Mouse (Mus musculus): ENCODE measurements around the gene Hpgd. TPM values are rescaled to one million over a fixed set of nuclear protein-coding genes. Genes with fewer than 3 reads are reported as not detected.
A peak's percentile ranks its signal among the peaks of the same experiment; 100 is the strongest.

Hpgd gene
- polyA plus RNA-seq, 1 experiment from 2014 or later, result 216 TPM

DNA sequence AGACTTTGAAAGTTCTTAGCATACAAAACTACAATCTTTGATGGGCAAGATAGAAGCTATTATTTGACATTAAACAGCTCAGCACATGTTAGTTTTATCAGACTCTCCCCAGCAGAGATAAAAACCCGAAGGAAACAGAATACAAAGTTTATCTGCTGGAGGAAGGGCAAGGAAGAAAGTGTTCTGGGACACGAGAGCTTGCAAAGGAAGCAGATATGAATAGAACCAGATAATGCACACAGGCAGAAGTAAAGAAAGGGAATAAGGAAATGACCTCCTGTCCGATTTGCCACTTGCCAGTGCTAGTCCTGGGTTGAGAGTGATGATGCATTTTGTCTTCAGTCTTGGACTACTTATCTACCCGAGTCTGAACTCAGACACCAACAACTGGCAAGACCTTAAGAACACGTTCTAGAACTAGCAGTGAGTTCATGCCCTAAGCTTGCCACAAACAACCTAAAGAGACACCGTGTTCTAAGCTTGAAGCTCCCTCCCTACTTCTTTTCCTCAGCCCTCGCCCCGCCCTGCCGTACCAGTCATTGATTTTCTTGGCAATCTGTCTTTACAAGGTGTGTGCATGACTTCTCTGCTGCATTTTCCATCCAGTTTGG is 41.1 kb downstream of the Hpgd start:
- DNase-seq (ENCODE audit: low spot score) (peak; percentile 7), ATAC-seq (no peak; the same call in 1 of the 2 replicates)
- WGBS, result 58% methylated on average over 9 of the region's 9 CpGs

DNA sequence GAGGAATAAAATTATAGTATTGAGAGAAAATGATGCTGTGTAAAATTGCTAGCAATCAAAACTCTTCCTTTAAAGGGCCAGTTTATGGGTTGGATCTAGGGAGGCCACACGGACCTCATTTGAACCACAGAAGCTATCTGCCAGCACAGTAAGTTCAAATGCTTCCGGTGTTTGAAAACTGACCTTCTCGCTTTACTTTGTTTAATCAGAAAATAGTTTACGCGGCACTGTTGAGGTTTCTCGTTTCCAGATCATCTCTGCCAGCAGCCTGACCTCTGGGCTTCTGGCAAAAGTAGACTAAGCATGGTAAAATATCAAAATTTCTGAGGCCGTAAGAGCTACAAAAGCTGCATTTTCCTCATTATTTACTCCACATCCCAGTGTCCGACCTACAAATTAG is 42.4 kb downstream of the Hpgd start:
- H3K27me3 ChIP-seq (replicated peaks; ENCODE audit: insufficient read depth, low read length), result no peaks in the 10 kb centered on the region
- H3K36me3 ChIP-seq (ENCODE audit: insufficient read depth, low read length), result no peaks in the 10 kb centered on the region
- no peaks in the 10 kb centered on the region for H3K9me3 ChIP-seq (ENCODE audit: low read length)
- no peak overlapping the region for H3K27ac ChIP-seq (ENCODE audit: low read length)
- H3K4me2 ChIP-seq (replicated peaks; ENCODE audit: low read depth, low read length), result no peak overlapping the region
- TF ChIP-seq CTCF (IDR thresholded peaks at IDR 0.05), result no peak
- no peak for TF ChIP-seq EP300 (IDR thresholded peaks at IDR 0.05)
- DNase-seq (ENCODE audit: low spot score) (no peak), ATAC-seq (no peak)
- no peak overlapping the region for H3K9ac ChIP-seq (replicated peaks; ENCODE audit: low read depth)
- no peaks in the 10 kb centered on the region for H3K4me1 ChIP-seq (ENCODE audit: insufficient read depth, low read depth, low read length)
- no peak overlapping the region for H3K4me3 ChIP-seq (ENCODE audit: low read depth, low read length)
- WGBS, result 43% methylated on average over 8 of the region's 8 CpGs

More for the DNA sequence above, 41.1 kb downstream of the Hpgd start:
- no peak overlapping the region for H3K27ac ChIP-seq (ENCODE audit: low read length)
- no peak overlapping the region for H3K4me3 ChIP-seq (ENCODE audit: low read depth, low read length)
- no peaks in the 10 kb centered on the region for H3K9me3 ChIP-seq (ENCODE audit: low read length)
- no peak overlapping the region for H3K4me2 ChIP-seq (replicated peaks; ENCODE audit: low read depth, low read length)
- no peaks in the 10 kb centered on the region for H3K36me3 ChIP-seq (ENCODE audit: insufficient read depth, low read length)
- TF ChIP-seq EP300 (IDR thresholded peaks at IDR 0.05), result peak; percentile 76
- no peak for TF ChIP-seq CTCF (IDR thresholded peaks at IDR 0.05)
- H3K4me1 ChIP-seq (ENCODE audit: insufficient read depth, low read depth, low read length), result no peaks in the 10 kb centered on the region
- no peak overlapping the region for H3K9ac ChIP-seq (replicated peaks; ENCODE audit: low read depth)
- H3K27me3 ChIP-seq (replicated peaks; ENCODE audit: insufficient read depth, low read length), result no peaks in the 10 kb centered on the region

DNA sequence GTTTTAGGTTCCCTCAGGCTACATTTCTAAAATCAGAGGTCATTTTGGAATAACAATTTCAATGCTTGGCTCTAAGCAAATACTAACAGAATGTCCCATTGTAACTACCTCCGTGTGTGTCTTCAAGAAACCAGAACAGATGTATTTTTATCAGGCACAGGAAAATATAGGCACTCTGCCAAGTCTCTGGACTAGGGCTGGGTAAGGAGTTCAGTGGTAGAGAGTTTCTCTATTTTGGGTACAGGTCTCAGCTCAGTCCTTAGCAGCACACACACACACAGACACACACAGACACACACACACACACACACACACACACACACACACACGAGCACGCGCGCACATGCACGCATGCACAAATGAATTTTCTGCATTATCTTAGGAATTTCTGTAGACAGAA is 49.1 kb downstream of the Hpgd start:
- DNase-seq (ENCODE audit: low spot score), result peak; percentile 22
- no peak for TF ChIP-seq CTCF (IDR thresholded peaks at IDR 0.05)
- TF ChIP-seq EP300 (IDR thresholded peaks at IDR 0.05), result no peak
- WGBS, result 78% methylated on average over 6 of the region's 6 CpGs

DNA sequence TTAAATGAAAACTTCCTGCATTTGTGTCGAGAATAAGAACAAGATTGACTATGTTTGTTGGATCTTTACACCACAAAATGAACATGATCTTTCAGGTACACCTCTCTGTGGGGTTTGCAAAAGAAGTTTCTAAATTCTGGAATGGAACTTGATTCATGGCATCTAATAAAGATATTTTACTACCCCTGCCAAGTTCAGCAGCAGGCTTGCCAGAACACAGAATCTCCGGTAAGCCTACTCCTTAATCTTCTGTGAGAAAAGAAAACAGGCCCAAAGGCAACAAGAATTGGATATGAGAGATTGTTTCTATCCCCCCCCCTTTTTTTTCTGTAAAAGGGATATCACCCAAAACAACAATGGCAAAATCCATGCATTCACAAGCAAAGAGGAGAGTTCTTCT is 49.6 kb downstream of the Hpgd start:
- Histone ChIP-seq H3K9me3 (ENCODE audit: low read length) (no peaks in the 10 kb centered on the region), H3K27me3 (replicated peaks; ENCODE audit: insufficient read depth, low read length) (no peaks in the 10 kb centered on the region), H3K4me3 (ENCODE audit: low read depth, low read length) (no peak overlapping the region), H3K4me1 (ENCODE audit: insufficient read depth, low read depth, low read length) (no peaks in the 10 kb centered on the region), H3K27ac (ENCODE audit: low read length) (no peak overlapping the region), H3K36me3 (ENCODE audit: insufficient read depth, low read length) (no peaks in the 10 kb centered on the region), H3K4me2 (replicated peaks; ENCODE audit: low read depth, low read length) (no peak overlapping the region), H3K9ac (replicated peaks; ENCODE audit: low read depth) (no peak overlapping the region)
- ATAC-seq (no peak), DNase-seq (ENCODE audit: low spot score) (no peak)
- TF ChIP-seq CTCF (IDR thresholded peaks at IDR 0.05), result no peak
- WGBS, result 57% methylated on average over 2 of the region's 2 CpGs

More for the DNA sequence above, 49.1 kb downstream of the Hpgd start:
- Histone ChIP-seq H3K27ac (ENCODE audit: low read length) (no peak overlapping the region), H3K9me3 (ENCODE audit: low read length) (no peaks in the 10 kb centered on the region), H3K36me3 (ENCODE audit: insufficient read depth, low read length) (no peaks in the 10 kb centered on the region), H3K4me2 (replicated peaks; ENCODE audit: low read depth, low read length) (no peak overlapping the region), H3K4me1 (ENCODE audit: insufficient read depth, low read depth, low read length) (no peaks in the 10 kb centered on the region), H3K27me3 (replicated peaks; ENCODE audit: insufficient read depth, low read length) (no peaks in the 10 kb centered on the region), H3K9ac (replicated peaks; ENCODE audit: low read depth) (no peak overlapping the region), H3K4me3 (ENCODE audit: low read depth, low read length) (no peak overlapping the region)
- no peak for ATAC-seq

DNA sequence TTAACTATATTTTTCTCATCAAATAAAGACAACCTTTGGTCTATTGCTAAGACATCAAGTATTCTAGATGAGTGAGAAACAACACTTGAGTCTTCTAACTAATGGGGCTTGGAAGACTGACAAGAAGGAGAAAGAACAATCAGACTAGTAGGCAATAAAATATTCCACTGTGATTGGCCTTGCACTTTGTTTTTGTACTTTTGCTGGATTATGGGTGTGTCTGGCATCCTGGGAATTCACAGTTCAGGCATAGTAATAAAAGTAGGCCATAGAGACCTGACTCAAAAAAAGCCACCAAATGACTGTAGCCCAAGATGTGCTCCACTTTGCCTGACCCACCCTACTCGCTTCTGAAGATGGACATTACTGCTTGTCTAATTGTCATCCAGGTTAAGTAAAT is 50.0 kb downstream of the Hpgd start:
- no peak overlapping the region for H3K27ac ChIP-seq (ENCODE audit: low read length)
- ATAC-seq, result no peak
- no peaks in the 10 kb centered on the region for H3K9me3 ChIP-seq (ENCODE audit: low read length)
- WGBS, result 84% methylated on average over 1 of the region's 1 CpGs
- H3K36me3 ChIP-seq (ENCODE audit: insufficient read depth, low read length), result no peaks in the 10 kb centered on the region
- H3K4me2 ChIP-seq (replicated peaks; ENCODE audit: low read depth, low read length), result no peak overlapping the region
- no peak for TF ChIP-seq CTCF (IDR thresholded peaks at IDR 0.05)
- no peak for TF ChIP-seq EP300 (IDR thresholded peaks at IDR 0.05)
- no peaks in the 10 kb centered on the region for H3K27me3 ChIP-seq (replicated peaks; ENCODE audit: insufficient read depth, low read length)
- no peaks in the 10 kb centered on the region for H3K4me1 ChIP-seq (ENCODE audit: insufficient read depth, low read depth, low read length)
- no peak overlapping the region for H3K9ac ChIP-seq (replicated peaks; ENCODE audit: low read depth)
- DNase-seq (ENCODE audit: low spot score), result no peak
- no peak overlapping the region for H3K4me3 ChIP-seq (ENCODE audit: low read depth, low read length)

DNA sequence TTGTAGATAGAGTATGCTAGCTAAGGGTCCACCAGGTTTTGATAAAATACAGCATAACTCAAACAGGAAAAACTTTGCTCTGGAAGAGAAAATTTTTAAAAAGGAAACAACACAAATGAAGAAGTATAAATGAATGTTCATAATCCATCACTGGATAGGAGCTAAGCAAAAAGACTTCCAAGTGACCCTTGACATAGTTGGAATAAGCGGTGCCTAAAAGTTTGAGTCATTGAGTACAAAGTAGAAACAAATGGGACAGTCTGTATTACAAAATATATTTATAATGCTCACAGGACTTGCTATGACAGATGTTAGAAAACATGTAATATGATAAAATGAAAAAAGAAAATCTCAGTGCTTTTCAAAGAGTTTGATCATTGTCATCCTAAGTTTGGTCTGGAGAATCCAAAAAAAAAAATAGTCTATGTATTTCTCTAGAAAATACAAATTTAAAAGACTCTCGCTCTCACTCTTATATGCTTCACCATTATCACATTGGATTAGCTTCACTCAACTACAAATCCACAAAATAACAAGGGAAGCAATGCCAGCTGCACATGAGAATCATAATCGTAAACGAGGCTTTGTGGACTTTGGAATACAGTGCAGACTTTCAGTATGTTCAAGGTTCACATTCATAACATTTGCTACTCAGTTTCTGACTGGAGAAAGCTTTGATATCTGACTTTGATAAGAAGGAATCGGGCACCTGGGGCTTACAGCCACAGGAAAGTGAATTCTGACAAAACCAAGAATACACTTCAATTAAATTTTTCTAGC is 51.4 kb downstream of the Hpgd start:
- no peak for TF ChIP-seq CTCF (IDR thresholded peaks at IDR 0.05)
- TF ChIP-seq EP300 (IDR thresholded peaks at IDR 0.05), result no peak

More for the DNA sequence above, 51.4 kb downstream of the Hpgd start:
- no peak overlapping the region for H3K9ac ChIP-seq (replicated peaks; ENCODE audit: low read depth)
- no peak overlapping the region for H3K27ac ChIP-seq (ENCODE audit: low read length)
- no peaks in the 10 kb centered on the region for H3K4me1 ChIP-seq (ENCODE audit: insufficient read depth, low read depth, low read length)
- 79% methylated on average over 5 of the region's 5 CpGs for WGBS
- no peaks in the 10 kb centered on the region for H3K9me3 ChIP-seq (ENCODE audit: low read length)
- DNase-seq (ENCODE audit: low spot score), result no peak
- no peak overlapping the region for H3K4me2 ChIP-seq (replicated peaks; ENCODE audit: low read depth, low read length)
- no peak for ATAC-seq
- no peaks in the 10 kb centered on the region for H3K27me3 ChIP-seq (replicated peaks; ENCODE audit: insufficient read depth, low read length)
- no peaks in the 10 kb centered on the region for H3K36me3 ChIP-seq (ENCODE audit: insufficient read depth, low read length)
- no peak overlapping the region for H3K4me3 ChIP-seq (ENCODE audit: low read depth, low read length)
